Mouse (Mus musculus) myocyte (in vitro differentiated cells): ENCODE results near the gene Ankrd55. TPM values are rescaled to one million over a fixed set of nuclear protein-coding genes. Genes with fewer than 3 reads are reported as not detected.

Source experiments
- H3K27me3 ChIP-seq: one replicate; pipeline ENCODE4 v1.6.1; 2011; ENCODE audit not compliant: control insufficient read depth, insufficient read depth, insufficient read length
- H3K36me3 ChIP-seq: one replicate; pipeline ENCODE4 v1.6.1; 2011; ENCODE audit not compliant: control insufficient read depth, insufficient read depth
- H3K4me2 ChIP-seq: one replicate; pipeline ENCODE4 v1.6.1; 2011; ENCODE audit warnings: low read depth, control low read depth
- H3K4me3 ChIP-seq: one replicate; pipeline ENCODE4 v1.5.1; 2011; ENCODE audit warnings: mild to moderate bottlenecking, control low read depth, moderate library complexity
- H3K79me2 ChIP-seq: one replicate; pipeline ENCODE4 v1.6.1; 2011; ENCODE audit not compliant: control insufficient read depth, insufficient read depth
- H3ac ChIP-seq: one replicate; pipeline ENCODE4 v1.6.1; 2011; ENCODE audit not compliant: control insufficient read depth, insufficient read length
- CEBPB ChIP-seq: IDR thresholded peaks from 2 replicates; pipeline ENCODE4 v1.6.1; 2011; ENCODE audit warnings: mild to moderate bottlenecking, moderate library complexity; ENCODE audit not compliant: poor library complexity, insufficient read depth, severe bottlenecking
- E2F4 ChIP-seq: IDR thresholded peaks from one replicate; pipeline ENCODE4 v1.6.1; 2011; ENCODE audit warnings: mild to moderate bottlenecking, control low read depth, moderate library complexity; ENCODE audit not compliant: insufficient read depth
- MAX ChIP-seq: IDR thresholded peaks from one replicate; pipeline ENCODE4 v1.6.1; 2011; ENCODE audit warnings: low read depth, mild to moderate bottlenecking, control low read depth
- MYOD1 ChIP-seq, 3 experiments: IDR thresholded peaks; one replicate each; pipeline ENCODE4 v1.6.1; 2011; ENCODE audit warnings: control low read depth in 2 of 3, low read depth in 2 of 3, mild to moderate bottlenecking in 2 of 3, moderate library complexity in 1 of 3; ENCODE audit not compliant: insufficient read length in 2 of 3, control insufficient read depth in 1 of 3
- MYOG ChIP-seq, 3 experiments: IDR thresholded peaks; one replicate each; pipeline ENCODE4 v1.6.1; 2011; ENCODE audit warnings: control low read depth in 2 of 3, low read depth in 2 of 3, mild to moderate bottlenecking in 2 of 3; ENCODE audit not compliant: insufficient read length in 2 of 3, control insufficient read depth in 1 of 3, insufficient read depth in 1 of 3
- POLR2A ChIP-seq: IDR thresholded peaks from one replicate; pipeline ENCODE4 v1.6.1; 2011; ENCODE audit warnings: low read depth, mild to moderate bottlenecking, control low read depth, moderate library complexity; ENCODE audit not compliant: insufficient read length
- POLR2AphosphoS2 ChIP-seq: IDR thresholded peaks from one replicate; pipeline ENCODE4 v1.6.1; 2011; ENCODE audit warnings: low read depth, control low read depth; ENCODE audit not compliant: insufficient read length
- REST ChIP-seq: IDR thresholded peaks from one replicate; pipeline ENCODE4 v1.6.1; 2011; ENCODE audit warnings: mild to moderate bottlenecking, control low read depth, moderate library complexity; ENCODE audit not compliant: insufficient read depth, insufficient read length
- SRF ChIP-seq: IDR thresholded peaks from one replicate; pipeline ENCODE4 v1.6.1; 2011; ENCODE audit warnings: low read depth; ENCODE audit not compliant: control insufficient read depth, insufficient read length
- TCF12 ChIP-seq: IDR thresholded peaks from one replicate; pipeline ENCODE4 v1.6.1; 2011; ENCODE audit warnings: mild to moderate bottlenecking, control low read depth; ENCODE audit not compliant: poor library complexity, insufficient read depth, severe bottlenecking
- TCF3 ChIP-seq: IDR thresholded peaks from one replicate; pipeline ENCODE4 v1.6.1; 2011; ENCODE audit warnings: low read depth, control low read depth; ENCODE audit not compliant: insufficient read length
- USF1 ChIP-seq: IDR thresholded peaks from one replicate; pipeline ENCODE4 v1.6.1; 2011; ENCODE audit warnings: low read depth, mild to moderate bottlenecking, control low read depth, moderate library complexity
- polyA plus RNA-seq: library from polyadenylated mRNA; unstranded; fragments of >200 nt; fragmentation: generic; extraction: Trizol; gene quantifications from one replicate; pipeline ENCODE4 v1.2.1, GENCODE M21; 2012; ENCODE audit warnings: missing spikeins

Ankrd55 gene
- polyA plus RNA-seq, 1 experiment: 0.59 TPM

- no peaks in the 10 kb centered on the region for H3K79me2 ChIP-seq
- H3K4me2 ChIP-seq: peak overlapping the region; percentile 64
- TF ChIP-seq TCF12 (no peak), TCF3 (no peak), REST (no peak), CEBPB (no peak), SRF (no peak)
- no peaks in the 10 kb centered on the region for H3K36me3 ChIP-seq
- H3K27me3 ChIP-seq: no peaks in the 10 kb centered on the region
- H3ac ChIP-seq: no peak overlapping the region
- no peak overlapping the region for H3K4me3 ChIP-seq
These were observed 128.3 kb downstream of the Ankrd55 start for GRCm38 (mm10) chr13:112416410-112417162.

GRCm38 (mm10) chr13:112417163-112417523, 128.9 kb downstream of the Ankrd55 start:
- Histone ChIP-seq H3ac (no peak overlapping the region), H3K36me3 (no peaks in the 10 kb centered on the region), H3K4me3 (no peak overlapping the region), H3K4me2 (peak overlapping the region; percentile 64), H3K79me2 (no peaks in the 10 kb centered on the region), H3K27me3 (no peaks in the 10 kb centered on the region)
- TF ChIP-seq TCF3 (no peak), POLR2A (no peak), USF1 (no peak), TCF12 (no peak), MYOD1 (IDR thresholded peaks at IDR 0.05; ENCODE audit: control insufficient read depth in 1 of 3, insufficient read length in 2 of 3, low read depth in 2 of 3) (no peak), REST (no peak), SRF (no peak)

- no peak overlapping the region for H3K4me3 ChIP-seq
- H3K79me2 ChIP-seq: no peaks in the 10 kb centered on the region
- H3K27me3 ChIP-seq: no peaks in the 10 kb centered on the region
- no peaks in the 10 kb centered on the region for H3K36me3 ChIP-seq
- no peak overlapping the region for H3ac ChIP-seq
- TF ChIP-seq TCF12 (no peak), CEBPB (no peak), MYOD1 (IDR thresholded peaks at IDR 0.05; ENCODE audit: control insufficient read depth in 1 of 3, insufficient read length in 2 of 3, low read depth in 2 of 3) (no peak), MAX (no peak), E2F4 (no peak), SRF (no peak), POLR2AphosphoS2 (no peak), USF1 (no peak), MYOG (IDR thresholded peaks at IDR 0.05; ENCODE audit: control insufficient read depth in 1 of 3, insufficient read depth in 1 of 3, insufficient read length in 2 of 3, low read depth in 2 of 3) (no peak), TCF3 (no peak)
- H3K4me2 ChIP-seq: no peak overlapping the region
These were observed 129.7 kb downstream of the Ankrd55 start for GRCm38 (mm10) chr13:112417861-112418423.

- H3K4me3 ChIP-seq: no peak overlapping the region
- TF ChIP-seq E2F4 (no peak), MYOG (IDR thresholded peaks at IDR 0.05; ENCODE audit: control insufficient read depth in 1 of 3, insufficient read depth in 1 of 3, insufficient read length in 2 of 3, low read depth in 2 of 3) (no peak), TCF3 (no peak), POLR2A (no peak), CEBPB (no peak), MAX (no peak), REST (no peak), USF1 (no peak), TCF12 (no peak), MYOD1 (IDR thresholded peaks at IDR 0.05; ENCODE audit: control insufficient read depth in 1 of 3, insufficient read length in 2 of 3, low read depth in 2 of 3) (no peak), SRF (no peak), POLR2AphosphoS2 (no peak)
- no peaks in the 10 kb centered on the region for H3K27me3 ChIP-seq
- H3K36me3 ChIP-seq: no peaks in the 10 kb centered on the region
- H3K79me2 ChIP-seq: no peaks in the 10 kb centered on the region
- no peak overlapping the region for H3K4me2 ChIP-seq
- no peak overlapping the region for H3ac ChIP-seq
These were observed 130.3 kb downstream of the Ankrd55 start for GRCm38 (mm10) chr13:112418595-112418994.

- TF ChIP-seq POLR2AphosphoS2: no peak
- no peak for TF ChIP-seq TCF3
- TF ChIP-seq TCF12: no peak
- no peak for TF ChIP-seq MYOG (IDR thresholded peaks at IDR 0.05; ENCODE audit: control insufficient read depth in 1 of 3, insufficient read depth in 1 of 3, insufficient read length in 2 of 3, low read depth in 2 of 3)
- TF ChIP-seq POLR2A: no peak
- TF ChIP-seq SRF: no peak
- no peak for TF ChIP-seq MAX
- TF ChIP-seq CEBPB: no peak
- no peak for TF ChIP-seq REST
- TF ChIP-seq MYOD1 (IDR thresholded peaks at IDR 0.05; ENCODE audit: control insufficient read depth in 1 of 3, insufficient read length in 2 of 3, low read depth in 2 of 3): no peak
- Histone ChIP-seq H3K4me2 (no peak overlapping the region), H3K79me2 (no peaks in the 10 kb centered on the region), H3ac (no peak overlapping the region), H3K36me3 (no peaks in the 10 kb centered on the region), H3K27me3 (no peaks in the 10 kb centered on the region), H3K4me3 (no peak overlapping the region)
These were observed 136.0 kb downstream of the Ankrd55 start for GRCm38 (mm10) chr13:112424212-112424611.
